Mouse (Mus musculus): ENCODE results near the gene Ralgapa2. TPM values are rescaled to one million over a fixed set of nuclear protein-coding genes. Genes with fewer than 3 reads are reported as not detected.
"Not testable (repeated sequence)": the region's sequence is repeated elsewhere in the genome, so short reads cannot be mapped to it uniquely, and the experiment has no call there.

The Ralgapa2 gene
- polyA plus RNA-seq, 1 experiment = 3.9 TPM

DNA sequence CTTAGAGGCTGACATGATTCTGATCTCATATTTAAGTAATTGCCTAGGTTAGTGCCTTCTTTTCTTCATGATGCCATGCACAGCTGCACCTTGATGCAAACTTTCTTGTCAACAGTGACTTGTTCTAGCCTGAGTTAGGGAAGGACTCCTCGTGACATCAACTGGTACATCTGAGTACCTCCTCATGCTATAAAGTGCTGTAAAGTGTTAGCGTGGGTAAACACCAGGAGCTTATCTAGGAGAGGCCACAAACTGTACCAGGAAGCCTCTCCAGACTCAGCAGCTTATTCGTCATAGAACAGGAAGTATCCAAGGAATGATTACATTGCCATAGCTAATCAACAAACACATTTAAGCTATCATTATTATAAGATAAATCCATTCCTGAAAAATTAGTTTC, 23.9 kb downstream of the Ralgapa2 start:
- Histone ChIP-seq H3K27ac (ENCODE audit: insufficient read depth, low read length) (no peak overlapping the region), H3K4me1 (ENCODE audit: control insufficient read depth, insufficient read depth, low read length) (peaks cover 3% of the 10 kb centered on the region), H3K4me3 (ENCODE audit: insufficient read depth, low read length) (no peak overlapping the region)
- TF ChIP-seq POLR2A (IDR thresholded peaks at IDR 0.05; ENCODE audit: low read depth, low read length) (no peak), CTCF (IDR thresholded peaks at IDR 0.05; ENCODE audit: borderline replicate concordance, insufficient read depth, low read length) (no peak)

- no peak overlapping the region for H3K4me3 ChIP-seq (ENCODE audit: insufficient read depth, low read length)
- no peak overlapping the region for H3K27ac ChIP-seq (ENCODE audit: insufficient read depth, low read length)
- H3K4me1 ChIP-seq (ENCODE audit: control insufficient read depth, insufficient read depth, low read length) = peaks cover 3% of the 10 kb centered on the region
- TF ChIP-seq POLR2A (IDR thresholded peaks at IDR 0.05; ENCODE audit: low read depth, low read length) (no peak), CTCF (IDR thresholded peaks at IDR 0.05; ENCODE audit: borderline replicate concordance, insufficient read depth, low read length) (no peak)
Observed at GRCm38 (mm10) chr2:146482859-146483258, 29.3 kb downstream of the Ralgapa2 start.

GRCm38 (mm10) chr2:146477491-146477890, 34.7 kb downstream of the Ralgapa2 start:
- H3K4me3 ChIP-seq (ENCODE audit: insufficient read depth, low read length) = no peak overlapping the region
- TF ChIP-seq POLR2A (IDR thresholded peaks at IDR 0.05; ENCODE audit: low read depth, low read length) = no peak
- no peak for TF ChIP-seq CTCF (IDR thresholded peaks at IDR 0.05; ENCODE audit: borderline replicate concordance, insufficient read depth, low read length)
- H3K27ac ChIP-seq (ENCODE audit: insufficient read depth, low read length) = no peak overlapping the region
- H3K4me1 ChIP-seq (ENCODE audit: control insufficient read depth, insufficient read depth, low read length) = peaks cover 2% of the 10 kb centered on the region; the same call in 1 of the 2 replicates

- Histone ChIP-seq H3K4me1 (ENCODE audit: control insufficient read depth, insufficient read depth, low read length) (peaks cover 2% of the 10 kb centered on the region; the same call in 1 of the 2 replicates), H3K27ac (ENCODE audit: insufficient read depth, low read length) (no peak overlapping the region), H3K4me3 (ENCODE audit: insufficient read depth, low read length) (no peak overlapping the region)
- TF ChIP-seq POLR2A (IDR thresholded peaks at IDR 0.05; ENCODE audit: low read depth, low read length) = no peak
- no peak for TF ChIP-seq CTCF (IDR thresholded peaks at IDR 0.05; ENCODE audit: borderline replicate concordance, insufficient read depth, low read length)
Observed at GRCm38 (mm10) chr2:146476428-146476972, 35.6 kb downstream of the Ralgapa2 start.

GRCm38 (mm10) chr2:146476001-146476400, 36.1 kb downstream of the Ralgapa2 start:
- no peak overlapping the region for H3K27ac ChIP-seq (ENCODE audit: insufficient read depth, low read length)
- H3K4me1 ChIP-seq (ENCODE audit: control insufficient read depth, insufficient read depth, low read length) = peaks cover 2% of the 10 kb centered on the region; the same call in 1 of the 2 replicates
- TF ChIP-seq CTCF (IDR thresholded peaks at IDR 0.05; ENCODE audit: borderline replicate concordance, insufficient read depth, low read length) (no peak), POLR2A (IDR thresholded peaks at IDR 0.05; ENCODE audit: low read depth, low read length) (no peak)
- H3K4me3 ChIP-seq (ENCODE audit: insufficient read depth, low read length) = no peak overlapping the region

- Histone ChIP-seq H3K4me3 (ENCODE audit: insufficient read depth, low read length) (no peak overlapping the region), H3K4me1 (ENCODE audit: control insufficient read depth, insufficient read depth, low read length) (no peaks in the 10 kb centered on the region), H3K27ac (ENCODE audit: insufficient read depth, low read length) (no peak overlapping the region)
- TF ChIP-seq POLR2A (IDR thresholded peaks at IDR 0.05; ENCODE audit: low read depth, low read length) (no peak), CTCF (IDR thresholded peaks at IDR 0.05; ENCODE audit: borderline replicate concordance, insufficient read depth, low read length) (no peak)
Observed at GRCm38 (mm10) chr2:146470947-146471346, 41.2 kb downstream of the Ralgapa2 start.

DNA sequence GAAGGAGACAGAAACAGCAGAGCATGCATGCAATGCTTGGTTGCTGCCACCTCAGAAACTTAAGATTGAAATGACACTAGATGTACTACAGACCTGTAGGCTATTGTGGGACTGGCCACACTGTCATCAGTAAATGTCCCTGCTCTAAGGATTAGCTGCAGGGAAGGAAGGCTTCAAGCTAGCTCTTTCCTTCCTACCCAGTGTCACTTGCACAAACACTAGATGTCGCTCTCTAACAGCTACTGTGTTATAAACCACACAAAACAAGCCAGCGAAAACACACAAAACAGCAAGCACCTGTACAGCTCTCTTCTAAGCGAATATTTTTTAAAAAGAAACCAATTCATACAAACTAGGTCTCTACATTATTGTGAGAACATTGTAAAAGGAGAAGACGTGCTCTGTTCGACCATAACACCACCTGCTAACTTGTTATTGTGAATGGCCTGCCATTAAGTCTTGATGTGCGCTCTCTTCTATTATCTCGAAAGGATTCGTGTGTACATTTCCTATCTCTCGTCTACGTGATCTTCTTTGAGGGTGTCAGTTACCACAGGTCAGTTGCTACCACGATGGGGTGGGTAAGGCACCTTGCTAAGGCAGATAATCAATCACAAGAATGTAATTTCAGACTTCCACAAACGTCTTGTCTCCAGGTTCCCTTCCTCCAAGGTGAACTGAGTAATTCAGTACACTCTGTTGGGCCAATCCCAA, 42.3 kb downstream of the Ralgapa2 start:
- Histone ChIP-seq H3K4me3 (ENCODE audit: insufficient read depth, low read length) (no peak overlapping the region), H3K27ac (ENCODE audit: insufficient read depth, low read length) (no peak overlapping the region), H3K4me1 (ENCODE audit: control insufficient read depth, insufficient read depth, low read length) (no peaks in the 10 kb centered on the region)
- TF ChIP-seq CTCF (IDR thresholded peaks at IDR 0.05; ENCODE audit: borderline replicate concordance, insufficient read depth, low read length) = 0 out of 2 replicates have a peak, but pooled peaks have one; percentile 7
- TF ChIP-seq POLR2A (IDR thresholded peaks at IDR 0.05; ENCODE audit: low read depth, low read length) = no peak

DNA sequence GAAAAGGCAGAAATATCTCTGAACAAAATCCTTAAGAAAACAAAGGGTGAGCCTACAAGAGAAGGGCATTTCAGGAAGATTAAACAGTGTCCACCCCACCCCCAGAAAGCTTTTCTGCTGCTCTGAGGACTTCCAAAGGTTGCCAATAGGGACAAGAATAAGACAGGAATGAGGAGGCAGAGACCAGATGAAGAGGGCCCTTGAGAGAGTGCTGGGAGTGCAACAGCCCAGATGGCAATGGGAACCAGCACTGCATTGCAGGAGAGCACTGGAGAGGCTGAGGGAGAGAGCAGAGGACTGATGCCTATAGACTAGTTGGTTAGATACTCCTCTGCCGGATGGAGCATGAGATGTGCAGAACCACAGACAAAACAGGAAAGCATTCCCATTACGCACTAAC, 43.2 kb downstream of the Ralgapa2 start:
- TF ChIP-seq POLR2A (IDR thresholded peaks at IDR 0.05; ENCODE audit: low read depth, low read length) (no peak), CTCF (IDR thresholded peaks at IDR 0.05; ENCODE audit: borderline replicate concordance, insufficient read depth, low read length) (no peak)
- no peaks in the 10 kb centered on the region for H3K4me1 ChIP-seq (ENCODE audit: control insufficient read depth, insufficient read depth, low read length)
- no peak overlapping the region for H3K4me3 ChIP-seq (ENCODE audit: insufficient read depth, low read length)

DNA sequence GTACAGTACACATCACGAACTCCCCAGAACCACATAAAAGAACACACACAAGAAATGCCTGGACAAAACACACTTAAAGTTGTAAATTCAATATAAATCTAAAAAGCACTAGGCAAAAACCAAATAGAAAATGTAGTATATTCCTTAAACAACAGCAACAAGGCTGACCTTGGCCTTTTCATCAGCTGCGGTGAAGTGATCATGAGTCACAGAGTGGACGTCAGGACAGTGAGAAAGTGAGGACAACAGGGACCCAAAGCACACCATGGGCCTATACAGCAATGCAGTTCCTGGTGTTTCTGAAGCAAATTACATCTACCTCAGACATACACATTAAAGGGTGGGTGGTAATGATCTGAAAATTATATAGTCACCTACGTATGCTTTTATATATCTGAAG, 44.1 kb downstream of the Ralgapa2 start:
- Histone ChIP-seq H3K4me1 (ENCODE audit: control insufficient read depth, insufficient read depth, low read length) (no peaks in the 10 kb centered on the region), H3K4me3 (ENCODE audit: insufficient read depth, low read length) (no peak overlapping the region), H3K27ac (ENCODE audit: insufficient read depth, low read length) (no peak overlapping the region)
- TF ChIP-seq POLR2A (IDR thresholded peaks at IDR 0.05; ENCODE audit: low read depth, low read length) (no peak), CTCF (IDR thresholded peaks at IDR 0.05; ENCODE audit: borderline replicate concordance, insufficient read depth, low read length) (no peak)

More for the DNA sequence above, 43.2 kb downstream of the Ralgapa2 start:
- no peak overlapping the region for H3K27ac ChIP-seq (ENCODE audit: insufficient read depth, low read length)

DNA sequence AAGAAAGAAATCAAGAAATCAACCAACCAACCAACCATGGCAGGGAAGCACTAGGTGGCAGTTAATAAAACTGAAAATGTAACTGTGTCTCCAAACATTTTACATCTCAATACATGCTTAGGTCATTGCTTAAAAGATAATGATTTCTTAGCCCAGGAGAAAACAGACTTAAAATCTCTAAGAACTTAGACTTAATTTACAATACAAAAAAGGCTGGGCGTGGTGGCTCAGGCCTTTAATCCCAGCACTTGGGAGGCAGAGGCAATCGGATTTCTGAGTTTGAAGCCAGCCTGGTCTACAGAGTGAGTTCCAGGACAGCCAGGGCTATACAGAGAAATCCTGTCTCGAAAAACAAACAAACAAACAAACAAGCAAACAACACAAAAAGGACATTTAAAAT, 45.3 kb downstream of the Ralgapa2 start:
- not testable (repeated sequence) for H3K4me3 ChIP-seq (ENCODE audit: insufficient read depth, low read length); H3K4me1 ChIP-seq (ENCODE audit: control insufficient read depth, insufficient read depth, low read length); H3K27ac ChIP-seq (ENCODE audit: insufficient read depth, low read length)
